Mouse (Mus musculus): Measurements from ENCODE around the gene Tcp11x2. TPM values are rescaled to one million over a fixed set of nuclear protein-coding genes. Genes with fewer than 3 reads are reported as not detected.

Tcp11x2 gene
- polyA plus RNA-seq, 1 experiment from 2014 or later: 0.07 TPM

Other genes starting within 250 kb of the Tcp11x2 start
- not detected in 2 replicates for gene AV320801, start 199.2 kb downstream of the Tcp11x2 start, polyA plus RNA-seq (2016; fragmentation: Nextera tagmentation; extraction: Ambion mirVana)
- gene Nxf7, start 95.0 kb downstream of the Tcp11x2 start, polyA plus RNA-seq (2016; fragmentation: Nextera tagmentation; extraction: Ambion mirVana): 0.10 TPM in 1 of 2 replicates, not detected in the other
- 0.06 TPM in 1 of 2 replicates, not detected in the other for gene Prame, start 66.1 kb downstream of the Tcp11x2 start, polyA plus RNA-seq (2016; fragmentation: Nextera tagmentation; extraction: Ambion mirVana)
- gene Tmsb15a, start 31.5 kb upstream of the Tcp11x2 start, polyA plus RNA-seq (2016; fragmentation: Nextera tagmentation; extraction: Ambion mirVana): not detected in 2 replicates
- 11.1 and 12.3 TPM in 2 replicates for gene Armcx5, start 48.9 kb upstream of the Tcp11x2 start, polyA plus RNA-seq (2016; fragmentation: Nextera tagmentation; extraction: Ambion mirVana)
- gene Gprasp1, start 48.9 kb upstream of the Tcp11x2 start, polyA plus RNA-seq (2016; fragmentation: Nextera tagmentation; extraction: Ambion mirVana): 51.8 and 55.4 TPM in 2 replicates
- 49.2 and 52.8 TPM in 2 replicates for gene Bhlhb9, start 103.8 kb upstream of the Tcp11x2 start, polyA plus RNA-seq (2016; fragmentation: Nextera tagmentation; extraction: Ambion mirVana)
- gene Gprasp2, start 145.2 kb upstream of the Tcp11x2 start, polyA plus RNA-seq (2016; fragmentation: Nextera tagmentation; extraction: Ambion mirVana): 28.7 and 31.8 TPM in 2 replicates